Mouse (Mus musculus) ES-E14 (cell line): Measurements from ENCODE around the gene Cntn5. TPM values are rescaled to one million over a fixed set of nuclear protein-coding genes. Genes with fewer than 3 reads are reported as not detected.
A peak's percentile ranks its signal among the peaks of the same experiment; 100 is the strongest.

Experiments
- DNase-seq: peaks from one replicate; pipeline ENCODE4 v3.0.0-alpha.2; 2013; ENCODE audit warnings: low read depth, low spot score
- H3K27ac ChIP-seq: 2 replicates; pipeline ENCODE4 v1.5.1; 2012; ENCODE audit warnings: low read depth, mild to moderate bottlenecking, low read length, moderate library complexity, mixed read lengths; ENCODE audit not compliant: poor library complexity, insufficient read depth, severe bottlenecking
- H3K36me3 ChIP-seq: 2 replicates; pipeline ENCODE4 v1.6.1; 2012; ENCODE audit warnings: mild to moderate bottlenecking, low read length, moderate library complexity, mixed read lengths; ENCODE audit not compliant: control insufficient read depth, poor library complexity, insufficient read depth, severe bottlenecking
- H3K4me1 ChIP-seq, 2 experiments: fragments of 150-350 bp in 1 of 2; sonication (generic) in 1 of 2; 2 replicates each; pipeline ENCODE4 v1.6.1; 2012; ENCODE audit warnings: low read length in 2 of 2, mild to moderate bottlenecking in 1 of 2, mixed read lengths in 1 of 2; ENCODE audit not compliant: control insufficient read depth in 2 of 2, insufficient read depth in 2 of 2, poor library complexity in 1 of 2
- H3K4me3 ChIP-seq, 2 experiments: fragments of 150-350 bp in 1 of 2; sonication (generic) in 1 of 2; 2 replicates each; pipeline ENCODE4 v1.5.1; 2012; ENCODE audit warnings: low read length in 2 of 2, low read depth in 1 of 2, mild to moderate bottlenecking in 1 of 2, mixed read lengths in 1 of 2; ENCODE audit not compliant: insufficient read depth in 1 of 2, poor library complexity in 1 of 2, severe bottlenecking in 1 of 2
- H3K9ac ChIP-seq: 2 replicates; pipeline ENCODE4 v1.6.1; 2012; ENCODE audit warnings: low read depth, mild to moderate bottlenecking, low read length, mixed read lengths; ENCODE audit not compliant: poor library complexity, insufficient read depth, severe bottlenecking
- H3K9me3 ChIP-seq: fragments of 150-350 bp; sonication (generic); 2 replicates; pipeline ENCODE4 v1.6.1; 2012; ENCODE audit warnings: low read depth, mild to moderate bottlenecking, low read length; ENCODE audit not compliant: control insufficient read depth, insufficient read depth
- CHD2 ChIP-seq: IDR thresholded peaks from 2 replicates; pipeline ENCODE4 v1.6.1; 2014; ENCODE audit warnings: mild to moderate bottlenecking, low read depth, low read length, inconsistent platforms
- HCFC1 ChIP-seq: IDR thresholded peaks from 2 replicates; pipeline ENCODE4 v1.6.1; 2012; ENCODE audit warnings: low read length, inconsistent platforms, borderline replicate concordance; ENCODE audit not compliant: insufficient read depth
- MAFK ChIP-seq: IDR thresholded peaks from 2 replicates; pipeline ENCODE4 v1.6.1; 2014; ENCODE audit warnings: mild to moderate bottlenecking, low read depth, low read length, inconsistent platforms; ENCODE audit not compliant: insufficient read depth
- ZC3H11A ChIP-seq: IDR thresholded peaks from 2 replicates; pipeline ENCODE4 v1.6.1; 2012; ENCODE audit warnings: low read depth, mild to moderate bottlenecking, inconsistent platforms, low read length, borderline replicate concordance
- ZNF384 ChIP-seq: IDR thresholded peaks from 2 replicates; pipeline ENCODE4 v1.6.1; 2012; ENCODE audit warnings: low read depth, low read length, inconsistent platforms
- in situ Hi-C, 2 experiments: fragments of 600-800 bp; cut with MboI; formaldehyde crosslinking; loops; one replicate each; pipeline ENCODE4 v1.15.1; 2025; ENCODE audit warnings: low sequenced_read_pairs in 2 of 2, inconsistent platforms in 1 of 2; ENCODE audit not compliant: unreplicated experiment in 2 of 2
- total RNA-seq: library from RNA; depleted of rRNA; stranded (reverse); fragments of 300-350 nt; gene quantifications from 2 replicates; pipeline ENCODE4 v1.2.3, GENCODE M21; 2012

Gene Cntn5
- total RNA-seq, 1 experiment: not detected

DNA sequence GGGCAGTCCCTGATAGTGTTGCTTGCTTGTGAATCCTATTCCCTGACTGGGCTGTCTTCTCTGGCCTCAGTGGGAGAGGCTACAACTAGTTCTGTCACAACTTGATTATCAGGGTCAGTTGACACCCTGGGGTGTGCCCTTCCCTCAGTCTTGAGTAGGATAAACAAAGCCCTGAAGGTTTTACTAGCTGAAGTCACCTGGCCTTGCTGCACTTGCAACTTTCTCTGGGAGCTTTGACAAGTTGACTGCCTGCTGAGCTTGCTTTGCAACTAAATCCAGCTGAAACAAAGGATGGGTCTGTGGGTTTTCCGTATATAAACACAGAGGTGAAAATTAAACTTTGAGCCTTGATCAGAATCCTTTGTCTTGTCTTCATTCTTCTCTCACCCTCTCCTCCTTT is 190.9 kb downstream of the Cntn5 start:
- H3K4me3 ChIP-seq: no peak overlapping the region
- H3K27ac ChIP-seq: no peak overlapping the region
- TF ChIP-seq ZC3H11A: no peak
- no peak for TF ChIP-seq HCFC1
- no peak for TF ChIP-seq CHD2
- TF ChIP-seq ZNF384: no peak
- TF ChIP-seq MAFK: no peak
- no peaks in the 10 kb centered on the region for H3K4me1 ChIP-seq
- H3K9me3 ChIP-seq: no peaks in the 10 kb centered on the region
- no peaks in the 10 kb centered on the region for H3K36me3 ChIP-seq
- DNase-seq: peak; percentile 15
- no peak overlapping the region for H3K9ac ChIP-seq
- in situ Hi-C loops: no loop called here

- Histone ChIP-seq H3K9ac (no peak overlapping the region), H3K4me3 (no peak overlapping the region), H3K36me3 (no peaks in the 10 kb centered on the region), H3K9me3 (no peaks in the 10 kb centered on the region), H3K27ac (no peak overlapping the region), H3K4me1 (no peaks in the 10 kb centered on the region)
- no peak for DNase-seq
- no peak for TF ChIP-seq CHD2
- TF ChIP-seq ZC3H11A: no peak
- no peak for TF ChIP-seq HCFC1
- TF ChIP-seq ZNF384: no peak
- no peak for TF ChIP-seq MAFK
- in situ Hi-C loops: no loop called here
Measured at GRCm38 (mm10) chr9:10681646-10682045, 222.9 kb downstream of the Cntn5 start.

- no peak for DNase-seq
- H3K4me3 ChIP-seq: no peak overlapping the region
- H3K9me3 ChIP-seq: no peaks in the 10 kb centered on the region
- TF ChIP-seq ZC3H11A: no peak
- no peak for TF ChIP-seq CHD2
- no peak for TF ChIP-seq ZNF384
- TF ChIP-seq MAFK: no peak
- TF ChIP-seq HCFC1: no peak
- no peak overlapping the region for H3K9ac ChIP-seq
- in situ Hi-C loops: no loop called here
- H3K27ac ChIP-seq: no peak overlapping the region
- H3K36me3 ChIP-seq: no peaks in the 10 kb centered on the region
- H3K4me1 ChIP-seq: no peaks in the 10 kb centered on the region
Measured at GRCm38 (mm10) chr9:10681181-10681580, 223.4 kb downstream of the Cntn5 start.

DNA sequence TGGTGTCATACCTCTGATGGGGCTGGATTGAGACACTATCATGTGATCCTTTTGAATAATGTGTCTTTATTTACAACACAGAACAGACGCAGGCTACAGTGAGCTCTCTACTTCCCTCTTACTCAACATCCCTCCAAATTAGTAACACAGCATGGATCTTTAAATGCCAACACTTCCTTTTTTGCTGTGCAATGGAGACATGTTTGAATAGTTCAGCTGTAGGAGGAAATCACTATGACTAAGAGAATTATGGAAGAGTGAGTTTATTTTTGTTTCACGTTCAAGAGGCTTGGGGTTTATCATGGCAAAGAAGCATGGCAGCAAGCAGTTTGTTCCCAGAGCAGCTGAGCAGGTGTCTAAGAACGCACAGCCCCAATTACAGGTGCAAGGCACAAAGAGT is 235.9 kb downstream of the Cntn5 start:
- in situ Hi-C loops: no loop called here
- Histone ChIP-seq H3K9ac (no peak overlapping the region), H3K36me3 (no peaks in the 10 kb centered on the region), H3K27ac (no peak overlapping the region), H3K9me3 (no peaks in the 10 kb centered on the region), H3K4me1 (no peaks in the 10 kb centered on the region), H3K4me3 (no peak overlapping the region)
- no peak for DNase-seq
- TF ChIP-seq ZC3H11A (no peak), HCFC1 (no peak), MAFK (no peak), CHD2 (no peak), ZNF384 (no peak)

DNA sequence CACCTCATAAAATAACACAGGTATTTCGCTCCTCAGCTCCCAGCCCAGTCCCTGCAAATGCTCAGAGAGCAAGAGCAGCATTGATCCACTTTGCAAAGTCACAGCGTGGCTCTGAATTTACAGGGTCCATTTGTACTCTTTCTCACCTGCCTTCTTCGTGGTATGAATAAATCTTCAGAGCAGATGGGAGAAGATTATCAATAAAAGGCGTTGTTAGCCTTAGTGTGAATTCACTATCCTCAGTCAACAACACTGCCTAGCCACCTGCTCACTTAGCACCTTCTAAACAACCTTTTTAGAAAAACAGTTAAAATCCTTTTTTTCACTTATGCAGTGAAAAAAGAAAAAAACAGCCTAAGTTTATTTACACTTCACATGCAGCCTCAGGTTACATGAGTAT is 237.1 kb downstream of the Cntn5 start:
- Histone ChIP-seq H3K9me3 (no peaks in the 10 kb centered on the region), H3K4me3 (no peak overlapping the region), H3K27ac (no peak overlapping the region), H3K9ac (no peak overlapping the region), H3K4me1 (no peaks in the 10 kb centered on the region), H3K36me3 (no peaks in the 10 kb centered on the region)
- in situ Hi-C loops: no loop called here
- TF ChIP-seq HCFC1 (no peak), ZC3H11A (no peak), MAFK (no peak), ZNF384 (no peak), CHD2 (no peak)
- DNase-seq: no peak
